Mouse (Mus musculus) intestine, embryonic 15.5 days (tissue): ENCODE measurements around the gene Poglut1. TPM values are rescaled to one million over a fixed set of nuclear protein-coding genes. Genes with fewer than 3 reads are reported as not detected.
"Not testable (repeated sequence)": the region's sequence is repeated elsewhere in the genome, so short reads cannot be mapped to it uniquely, and the experiment has no call there.

Experiments used
- ATAC-seq: fragments of 200-750 bp; cut with Nextera tagmentation; 2 replicates; pipeline ENCODE4 v1.8.0; 2017; ENCODE audit warnings: moderate TSS enrichment, moderate library complexity
- H3K27ac ChIP-seq: fragments of 300-500 bp; sonication (generic); 2 replicates; pipeline ENCODE4 v1.5.1; 2015; ENCODE audit warnings: mild to moderate bottlenecking, inconsistent platforms
- H3K27me3 ChIP-seq: fragments of 300-500 bp; sonication (generic); replicated peaks from 2 replicates; pipeline ENCODE4 v1.6.1; 2015; ENCODE audit warnings: inconsistent platforms
- H3K36me3 ChIP-seq: fragments of 300-500 bp; sonication (generic); 2 replicates; pipeline ENCODE4 v1.6.1; 2015; ENCODE audit warnings: inconsistent platforms
- H3K4me1 ChIP-seq: fragments of 300-500 bp; sonication (generic); replicated peaks from 2 replicates; pipeline ENCODE4 v1.6.1; 2015; ENCODE audit warnings: inconsistent platforms
- H3K4me2 ChIP-seq: fragments of 300-500 bp; sonication (generic); replicated peaks from 2 replicates; pipeline ENCODE4 v1.6.1; 2015; ENCODE audit warnings: mild to moderate bottlenecking, inconsistent platforms
- H3K4me3 ChIP-seq: fragments of 300-500 bp; sonication (generic); replicated peaks from 2 replicates; pipeline ENCODE4 v1.5.1; 2015; ENCODE audit warnings: inconsistent platforms
- H3K9ac ChIP-seq: fragments of 300-500 bp; sonication (generic); 2 replicates; pipeline ENCODE4 v1.6.1; 2015; ENCODE audit warnings: inconsistent platforms
- H3K9me3 ChIP-seq: fragments of 300-500 bp; sonication (generic); 2 replicates; pipeline ENCODE4 v1.6.1; 2016; ENCODE audit warnings: inconsistent platforms
- WGBS: fragments of 180-500 bp; shearing (Covaris S2); methylation state at CpG from one replicate; pipeline ENCODE4 v1.1.7; 2015; 5-methylcytosine and 5-hydroxymethylcytosine counted together
- polyA plus RNA-seq: library from polyadenylated mRNA; unstranded; fragments of >200 nt; fragmentation: Nextera tagmentation; extraction: Ambion mirVana; gene quantifications from 2 replicates; pipeline ENCODE4 v1.2.1, GENCODE M21; 2015

Poglut1 gene
- polyA plus RNA-seq, 1 experiment from 2014 or later: 38.6 TPM

DNA sequence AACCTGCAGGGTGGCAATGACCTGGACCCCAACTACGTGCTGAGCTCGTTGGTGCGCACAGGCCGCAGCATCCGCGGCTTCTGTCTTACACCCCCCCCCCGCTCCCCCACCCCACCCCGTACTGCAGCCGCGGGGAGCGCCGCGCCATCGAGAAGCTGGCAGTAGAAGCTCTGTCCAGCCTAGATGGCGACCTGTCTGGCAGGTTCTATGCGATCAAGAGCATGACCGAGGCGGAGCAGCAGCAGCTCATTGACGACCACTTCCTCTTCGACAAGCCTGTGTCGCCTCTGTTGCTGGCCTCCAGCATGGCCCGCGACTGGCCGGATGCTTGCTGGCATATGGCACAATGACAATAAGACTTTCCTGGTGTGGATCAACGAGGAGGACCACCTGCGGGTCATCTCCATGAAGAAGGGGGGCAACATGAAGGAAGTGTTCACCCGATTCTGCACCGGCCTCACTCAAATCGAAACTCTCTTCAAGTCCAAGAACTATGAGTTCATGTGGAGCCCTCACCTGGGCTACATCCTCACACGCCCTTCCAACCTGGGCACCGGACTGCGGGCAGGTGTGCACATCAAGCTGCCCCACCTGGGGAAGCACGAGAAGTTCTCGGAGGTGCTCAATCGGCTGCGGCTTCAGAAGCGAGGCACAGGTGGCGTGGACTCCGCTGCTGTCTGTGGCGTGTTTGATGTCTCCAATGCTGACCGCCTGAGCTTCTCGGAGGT lies 66.3 kb downstream of the Poglut1 start:
- Histone ChIP-seq H3K27me3 (peaks cover 10% of the 10 kb centered on the region; the same call in 1 of the 2 replicates), H3K36me3 (no peaks in the 10 kb centered on the region), H3K27ac (no peak overlapping the region), H3K9ac (0 out of 2 replicates have a peak overlapping the region, but pooled peaks have one; percentile 13), H3K9me3 (no peaks in the 10 kb centered on the region), H3K4me3 (peak overlapping the region; percentile 34), H3K4me1 (peaks cover 6% of the 10 kb centered on the region; the same call in 1 of the 2 replicates), H3K4me2 (peak overlapping the region; percentile 80)
- 22% methylated on average over 42 of the region's 42 CpGs for WGBS
- ATAC-seq: peak; percentile 72

DNA sequence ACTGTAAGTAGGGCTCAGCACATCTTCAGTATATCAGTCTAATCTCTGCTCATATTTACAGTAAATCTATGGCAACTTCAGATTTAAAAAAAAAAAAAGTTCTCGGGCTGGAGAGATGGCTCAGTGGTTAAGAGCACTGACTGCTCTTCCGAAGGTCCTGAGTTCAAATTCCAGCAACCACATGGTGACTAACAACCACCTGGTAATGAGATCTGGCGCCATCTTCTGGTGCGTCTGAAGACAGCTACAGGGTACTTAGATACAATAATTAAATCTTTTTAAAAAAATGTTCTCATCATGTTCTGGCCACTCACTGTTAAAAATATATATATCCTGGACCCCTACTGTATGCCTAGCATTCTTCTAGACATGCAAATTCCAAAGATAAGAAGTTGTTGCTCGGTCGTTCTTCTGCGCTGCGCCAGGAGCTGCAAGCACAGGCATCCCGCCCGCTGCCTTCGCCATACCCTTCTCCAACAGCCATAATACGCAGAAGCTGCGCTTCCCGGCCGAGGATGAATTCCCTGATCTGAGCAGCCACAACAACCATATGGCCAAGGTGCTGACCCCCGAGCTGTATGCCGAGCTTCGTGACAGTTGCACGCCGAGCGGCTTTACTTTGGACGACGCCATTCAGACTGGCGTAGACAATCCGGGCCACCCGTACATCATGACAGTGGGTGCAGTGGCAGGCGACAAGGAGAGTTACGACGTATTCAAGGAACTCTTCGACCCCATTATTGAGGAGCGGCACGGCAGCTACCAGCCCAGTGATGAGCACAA lies 67.1 kb downstream of the Poglut1 start:
- H3K4me3 ChIP-seq: peak overlapping the region; percentile 34
- H3K9ac ChIP-seq: 0 out of 2 replicates have a peak overlapping the region, but pooled peaks have one; percentile 13
- H3K9me3 ChIP-seq: no peaks in the 10 kb centered on the region
- no peak overlapping the region for H3K27ac ChIP-seq
- peak overlapping the region; percentile 80 for H3K4me2 ChIP-seq
- H3K27me3 ChIP-seq: peaks cover 10% of the 10 kb centered on the region; the same call in 1 of the 2 replicates
- WGBS: 17% methylated on average over 32 of the region's 32 CpGs
- ATAC-seq: peak; percentile 52
- no peaks in the 10 kb centered on the region for H3K36me3 ChIP-seq
- H3K4me1 ChIP-seq: peaks cover 6% of the 10 kb centered on the region; the same call in 1 of the 2 replicates

DNA sequence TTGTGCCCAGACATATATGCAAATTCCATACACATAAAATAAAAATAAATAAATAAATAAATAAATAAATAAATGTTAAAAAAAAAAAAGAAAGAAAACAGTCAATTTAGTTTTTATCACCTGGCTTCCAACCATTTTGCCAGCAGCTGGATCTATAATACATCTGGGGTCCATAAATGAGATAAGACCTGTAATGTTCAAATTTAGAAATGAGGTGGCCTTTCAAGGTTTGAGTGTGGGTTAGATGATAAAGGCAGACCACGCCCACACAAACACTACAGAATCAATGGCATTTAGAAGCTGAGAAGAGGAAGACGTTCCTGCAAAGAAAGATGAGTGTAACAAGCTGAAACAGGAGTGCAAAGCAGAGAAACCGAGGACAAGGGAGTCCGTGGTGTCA lies 68.7 kb downstream of the Poglut1 start:
- H3K4me1 ChIP-seq: peaks cover 15% of the 10 kb centered on the region; the same call in 1 of the 2 replicates
- H3K4me2 ChIP-seq: no peak overlapping the region
- H3K36me3 ChIP-seq: no peaks in the 10 kb centered on the region
- H3K9ac ChIP-seq: no peak overlapping the region
- no peak overlapping the region for H3K4me3 ChIP-seq
- peaks cover 10% of the 10 kb centered on the region; the same call in 1 of the 2 replicates for H3K27me3 ChIP-seq
- H3K27ac ChIP-seq: no peak overlapping the region
- 73% methylated on average over 4 of the region's 4 CpGs for WGBS
- H3K9me3 ChIP-seq: no peaks in the 10 kb centered on the region
- ATAC-seq: no peak

DNA sequence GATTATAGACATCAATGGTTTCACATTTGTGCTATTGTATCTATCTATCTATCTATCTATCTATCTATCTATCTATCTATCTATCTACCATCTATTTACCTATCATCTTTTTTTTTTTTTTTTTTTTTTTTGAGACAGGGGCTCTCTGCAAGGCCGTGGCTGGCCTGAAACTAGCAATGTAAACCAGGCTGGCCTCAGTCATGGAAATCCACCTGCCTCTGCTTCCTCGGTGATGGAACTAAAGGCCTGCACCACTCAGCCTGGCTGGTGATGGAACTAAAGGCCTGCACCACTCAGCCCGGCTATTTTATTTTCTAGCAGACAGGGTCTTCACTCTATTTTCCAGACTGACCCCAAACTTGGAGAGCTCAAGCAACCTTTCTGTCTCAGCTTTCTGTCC lies 71.8 kb downstream of the Poglut1 start:
- no peak for ATAC-seq
- no peak overlapping the region for H3K4me2 ChIP-seq
- no peak overlapping the region for H3K9ac ChIP-seq
- H3K4me3 ChIP-seq: no peak overlapping the region
- no peak overlapping the region for H3K27ac ChIP-seq
- no peaks in the 10 kb centered on the region for H3K36me3 ChIP-seq
- H3K27me3 ChIP-seq: peaks cover under 1% of the 10 kb centered on the region; the same call in 1 of the 2 replicates
- peaks cover 13% of the 10 kb centered on the region; the same call in 1 of the 2 replicates for H3K4me1 ChIP-seq
- H3K9me3 ChIP-seq: no peaks in the 10 kb centered on the region
- WGBS: 97% methylated on average over 3 of the region's 3 CpGs

DNA sequence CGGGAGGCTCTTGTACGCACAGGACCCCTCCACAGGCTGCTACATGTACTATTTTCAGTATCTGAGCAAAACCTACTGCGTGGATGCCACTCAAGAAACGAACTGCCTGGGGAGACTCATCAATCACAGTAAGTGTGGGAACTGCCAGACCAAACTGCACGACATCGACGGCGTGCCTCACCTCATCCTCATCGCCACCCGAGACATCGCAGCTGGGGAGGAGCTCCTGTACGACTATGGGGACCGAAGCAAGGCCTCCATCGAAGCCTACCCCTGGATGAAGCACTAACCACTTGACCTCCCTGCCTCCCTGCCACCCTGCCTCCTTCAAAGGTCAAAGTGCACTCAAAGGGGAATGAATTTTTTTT lies 72.8 kb downstream of the Poglut1 start:
- ATAC-seq, H3K9me3 ChIP-seq, H3K27ac ChIP-seq, H3K27me3 ChIP-seq, H3K36me3 ChIP-seq: not testable (repeated sequence)
- H3K9ac ChIP-seq: peak overlapping the region; percentile 50
- H3K4me1 ChIP-seq: 0 out of 2 replicates have a peak, but pooled peaks cover 10% of the 10 kb centered on the region
- peak overlapping the region; percentile 40 for H3K4me3 ChIP-seq
- peak overlapping the region; percentile 83 for H3K4me2 ChIP-seq
- 44% methylated on average over 14 of the region's 14 CpGs for WGBS

DNA sequence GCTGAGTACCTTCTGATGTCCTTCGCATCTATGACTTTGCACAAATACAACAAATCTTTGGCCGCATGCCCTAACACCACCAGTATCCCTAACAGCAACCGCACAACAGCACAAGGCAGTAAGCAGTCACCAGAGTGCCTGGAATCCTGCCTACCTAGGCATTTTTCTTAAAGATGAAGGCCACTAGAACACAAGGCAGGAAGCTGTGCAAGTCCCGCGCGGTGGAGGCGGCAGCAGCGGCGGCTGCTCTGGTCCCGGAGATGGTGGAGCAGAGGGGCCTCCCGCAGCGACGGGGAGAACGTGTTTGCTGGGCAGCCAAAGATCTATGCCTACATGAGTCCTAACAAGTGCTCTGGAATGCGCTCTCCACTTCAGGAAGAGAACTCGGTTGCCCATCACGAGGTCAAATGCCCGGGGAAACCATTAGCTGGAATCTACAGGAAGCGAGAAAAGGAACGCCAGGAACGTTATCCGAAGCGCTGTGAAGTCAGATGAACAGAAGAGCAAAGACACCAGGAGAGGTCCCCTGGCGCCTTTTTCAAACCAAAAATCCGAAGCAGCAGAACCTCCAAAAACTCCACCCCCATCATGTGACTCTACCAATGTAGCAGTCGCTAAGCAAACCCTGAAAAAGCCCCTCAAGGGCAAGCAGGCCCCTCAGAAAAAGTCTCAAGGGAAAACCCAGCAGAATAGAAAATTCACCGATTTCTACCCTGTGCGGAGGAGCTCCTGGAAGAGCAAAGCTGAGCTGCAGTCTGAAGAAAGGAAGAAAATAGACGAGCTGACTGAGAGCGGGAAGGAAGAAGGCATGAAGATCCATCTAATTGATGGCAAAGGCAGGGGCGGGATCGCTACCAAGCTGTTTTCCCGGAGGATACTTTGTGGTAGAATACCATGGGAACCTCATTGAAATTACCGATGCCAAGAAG lies 73.5 kb downstream of the Poglut1 start:
- peak overlapping the region; percentile 50 for H3K9ac ChIP-seq
- H3K4me3 ChIP-seq: peak overlapping the region; percentile 40
- no peaks in the 10 kb centered on the region for H3K36me3 ChIP-seq
- H3K27me3 ChIP-seq: no peaks in the 10 kb centered on the region
- WGBS: 7% methylated on average over 34 of the region's 34 CpGs
- 0 out of 2 replicates have a peak, but pooled peaks cover 10% of the 10 kb centered on the region for H3K4me1 ChIP-seq
- peak; percentile 64 for ATAC-seq
- H3K4me2 ChIP-seq: peak overlapping the region; percentile 83
- H3K9me3 ChIP-seq: no peaks in the 10 kb centered on the region
- H3K27ac ChIP-seq: no peak overlapping the region

DNA sequence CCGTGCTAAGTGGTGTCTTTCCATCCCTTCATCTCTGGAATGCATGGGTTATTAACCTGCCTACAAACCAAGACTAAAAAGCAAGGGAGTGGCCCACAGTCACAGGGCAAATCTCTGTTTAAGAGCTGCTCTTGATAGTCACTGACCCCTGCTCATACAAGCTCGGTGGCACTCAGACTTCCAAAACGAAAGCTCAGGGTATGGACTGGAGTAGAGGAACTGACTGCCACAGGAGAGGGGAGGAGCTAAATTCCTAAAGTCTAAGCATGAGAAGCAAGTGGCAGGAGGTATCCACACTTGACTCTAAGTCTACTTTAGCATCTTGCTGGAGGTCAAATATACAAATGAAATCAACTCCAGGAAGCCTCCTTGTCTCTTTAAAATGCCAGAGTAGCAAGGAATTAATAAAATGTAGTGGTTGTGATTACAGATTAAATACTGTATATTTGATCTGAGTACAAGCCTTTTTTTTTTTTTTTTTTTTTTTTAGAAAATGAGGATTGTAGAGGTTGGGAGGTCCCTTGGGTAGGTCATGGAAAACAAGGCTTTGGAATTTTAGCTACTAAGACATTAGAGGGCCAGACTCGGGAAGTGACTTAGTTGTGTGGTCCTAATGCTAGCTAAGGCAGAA lies 74.3 kb downstream of the Poglut1 start:
- Histone ChIP-seq H3K27me3 (no peaks in the 10 kb centered on the region), H3K9ac (no peak overlapping the region), H3K4me3 (peak overlapping the region; percentile 40; the same call in 1 of the 2 replicates), H3K4me2 (peak overlapping the region; percentile 83), H3K36me3 (no peaks in the 10 kb centered on the region), H3K4me1 (0 out of 2 replicates have a peak, but pooled peaks cover 10% of the 10 kb centered on the region), H3K9me3 (no peaks in the 10 kb centered on the region), H3K27ac (no peak overlapping the region)
- no peak for ATAC-seq
- WGBS: 59% methylated on average over 4 of the region's 4 CpGs

Other genes with a start within 250 kb of the Poglut1 start
- gene Maats1, start 208.1 kb downstream of the Poglut1 start, polyA plus RNA-seq: 0.08 and 0.18 TPM in 2 replicates
- gene Cox17, start 203.3 kb downstream of the Poglut1 start, polyA plus RNA-seq: 233 TPM in 2 replicates
- 0.53 TPM in 1 of 2 replicates, not detected in the other for gene Gm21987, start 203.2 kb downstream of the Poglut1 start, polyA plus RNA-seq
- 14.8 and 15.4 TPM in 2 replicates for gene Popdc2, start 188.0 kb downstream of the Poglut1 start, polyA plus RNA-seq
- gene Pla1a, start 117.1 kb downstream of the Poglut1 start, polyA plus RNA-seq: 1.3 and 1.7 TPM in 2 replicates
- gene Adprh, start 97.6 kb downstream of the Poglut1 start, polyA plus RNA-seq: 83.4 and 84.7 TPM in 2 replicates
- gene Cd80, start 94.7 kb downstream of the Poglut1 start, polyA plus RNA-seq: 0.18 and 0.21 TPM in 2 replicates
- gene Timmdc1, start 27.6 kb downstream of the Poglut1 start, polyA plus RNA-seq: 25.6 and 26.6 TPM in 2 replicates
- 89.5 and 92.8 TPM in 2 replicates for gene Tmem39a, start 8.4 kb upstream of the Poglut1 start, polyA plus RNA-seq
- gene Arhgap31, start 163.0 kb upstream of the Poglut1 start, polyA plus RNA-seq: 6.8 and 7.6 TPM in 2 replicates
- gene B4galt4, start 192.0 kb upstream of the Poglut1 start, polyA plus RNA-seq: 21.5 and 22.1 TPM in 2 replicates